Mouse (Mus musculus) heart, embryonic 15.5 days (tissue): ENCODE data around the gene Zdhhc3. TPM values are rescaled to one million over a fixed set of nuclear protein-coding genes. Genes with fewer than 3 reads are reported as not detected.

Source experiments
- ATAC-seq: fragments of 200-750 bp; cut with Nextera tagmentation; replicated peaks from 2 replicates; pipeline ENCODE4 v1.8.0; 2017; ENCODE audit warnings: low read depth, moderate TSS enrichment; ENCODE audit not compliant: insufficient number of reproducible peaks, insufficient read depth, low FRiP score
- H3K27ac ChIP-seq: fragments of 300-500 bp; sonication (generic); 2 replicates; pipeline ENCODE4 v1.5.1; 2015; ENCODE audit warnings: mild to moderate bottlenecking, inconsistent platforms
- H3K27me3 ChIP-seq: fragments of 300-500 bp; sonication (generic); 2 replicates; pipeline ENCODE4 v1.6.1; 2015; ENCODE audit warnings: inconsistent platforms
- H3K36me3 ChIP-seq: fragments of 300-500 bp; sonication (generic); 2 replicates; pipeline ENCODE4 v1.6.1; 2015; ENCODE audit warnings: mild to moderate bottlenecking, inconsistent platforms
- H3K4me1 ChIP-seq: fragments of 300-500 bp; sonication (generic); replicated peaks from 2 replicates; pipeline ENCODE4 v1.6.1; 2015; ENCODE audit warnings: inconsistent platforms
- H3K4me2 ChIP-seq: fragments of 300-500 bp; sonication (generic); 2 replicates; pipeline ENCODE4 v1.6.1; 2015; ENCODE audit warnings: inconsistent platforms, mild to moderate bottlenecking, moderate library complexity
- H3K4me3 ChIP-seq: fragments of 300-500 bp; sonication (generic); 2 replicates; pipeline ENCODE4 v1.5.1; 2015; ENCODE audit warnings: mild to moderate bottlenecking, inconsistent platforms
- H3K9ac ChIP-seq: fragments of 300-500 bp; sonication (generic); 2 replicates; pipeline ENCODE4 v1.6.1; 2015; ENCODE audit warnings: mild to moderate bottlenecking, inconsistent platforms
- H3K9me3 ChIP-seq: fragments of 300-500 bp; sonication (generic); replicated peaks from 2 replicates; pipeline ENCODE4 v1.6.1; 2016; ENCODE audit warnings: inconsistent platforms
- WGBS: fragments of 180-500 bp; shearing (Covaris S2); methylation state at CpG from one replicate; pipeline ENCODE4 v1.1.7; 2015; ENCODE audit warnings: mixed read lengths; 5-methylcytosine and 5-hydroxymethylcytosine counted together
- polyA plus RNA-seq: library from polyadenylated mRNA; unstranded; fragments of >200 nt; fragmentation: Nextera tagmentation; extraction: Ambion mirVana; gene quantifications from 2 replicates; pipeline ENCODE4 v1.2.1, GENCODE M21; 2015

Zdhhc3 gene
- polyA plus RNA-seq, 1 experiment from 2014 or later: 44.2 TPM

DNA sequence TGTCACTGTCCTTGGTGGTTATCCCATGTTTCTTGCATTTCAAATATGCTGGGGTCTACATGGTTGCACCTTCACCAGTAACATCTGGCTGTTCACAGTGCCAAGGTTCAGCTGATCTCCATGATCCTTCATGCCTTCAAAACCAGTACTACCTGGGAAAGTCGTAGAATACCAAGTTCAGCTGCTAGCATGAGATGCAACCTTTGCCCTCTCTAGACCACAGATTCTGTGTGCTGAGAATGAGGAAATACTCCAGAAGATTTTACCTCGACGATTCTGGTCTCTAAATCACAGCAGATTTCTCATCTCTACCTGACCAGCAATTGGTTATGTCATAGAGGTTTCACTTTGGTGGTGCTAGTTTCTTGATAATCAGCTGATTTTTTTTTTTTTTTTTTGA is 52.8 kb downstream of the Zdhhc3 start:
- Histone ChIP-seq H3K9me3 (no peaks in the 10 kb centered on the region), H3K36me3 (no peaks in the 10 kb centered on the region), H3K27me3 (no peaks in the 10 kb centered on the region), H3K9ac (no peak overlapping the region), H3K4me1 (0 out of 2 replicates have a peak, but pooled peaks cover 5% of the 10 kb centered on the region), H3K4me3 (no peak overlapping the region), H3K4me2 (no peak overlapping the region), H3K27ac (no peak overlapping the region)
- WGBS: 73% methylated on average over 3 of the region's 3 CpGs
- ATAC-seq: no peak

DNA sequence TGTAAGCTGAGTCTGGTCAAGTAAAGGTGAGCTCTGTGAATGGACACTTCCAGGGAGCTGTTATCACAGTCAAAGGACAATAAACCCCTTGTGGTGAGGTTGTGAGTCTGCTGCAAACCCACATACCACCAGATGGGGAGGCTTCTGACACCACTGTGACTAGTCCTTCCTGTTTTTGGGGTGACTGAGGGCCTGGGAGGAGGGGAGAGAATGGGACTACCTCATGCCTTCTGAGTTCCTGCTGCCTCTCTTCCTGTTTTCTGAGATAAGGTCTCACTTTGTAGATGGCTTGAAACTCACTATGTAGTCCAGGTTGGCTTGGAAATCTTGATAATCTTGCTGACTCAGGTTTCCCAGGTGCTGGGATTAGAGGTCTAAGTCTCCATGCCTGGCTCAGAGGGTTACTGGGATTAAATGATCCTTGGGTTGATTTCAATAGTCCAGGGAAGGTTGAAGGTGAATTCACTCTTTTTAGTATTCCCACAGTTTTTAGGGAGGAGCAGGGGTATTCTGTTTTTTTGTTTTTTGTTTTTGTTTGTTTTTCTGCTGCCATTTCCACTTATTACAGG is 54.2 kb downstream of the Zdhhc3 start:
- Histone ChIP-seq H3K9me3 (no peaks in the 10 kb centered on the region), H3K9ac (no peak overlapping the region), H3K36me3 (no peaks in the 10 kb centered on the region), H3K4me3 (no peak overlapping the region), H3K27me3 (no peaks in the 10 kb centered on the region), H3K4me2 (no peak overlapping the region), H3K4me1 (0 out of 2 replicates have a peak, but pooled peaks cover 5% of the 10 kb centered on the region), H3K27ac (no peak overlapping the region)
- ATAC-seq: no peak

DNA sequence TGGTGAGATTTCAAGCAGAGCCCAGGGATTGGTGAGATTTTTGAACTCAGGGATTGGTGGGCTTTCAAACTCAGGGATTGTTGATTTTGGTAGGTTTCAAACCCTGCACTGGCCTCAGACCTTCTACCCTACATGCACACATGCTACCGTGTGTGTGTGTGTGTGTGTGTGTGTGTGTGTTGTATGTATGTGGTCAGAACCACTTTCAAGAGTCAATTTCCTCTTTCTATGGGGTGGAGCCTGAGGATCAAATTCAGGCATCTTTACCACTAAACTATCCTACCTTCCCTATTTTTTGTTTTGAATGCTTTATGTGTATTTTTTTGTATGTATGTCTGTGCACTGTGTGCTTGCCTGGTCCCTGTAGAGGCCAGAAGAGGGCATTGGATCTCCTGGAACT is 65.3 kb downstream of the Zdhhc3 start:
- WGBS: 67% methylated on average over 1 of the region's 1 CpGs
- H3K27me3 ChIP-seq: no peaks in the 10 kb centered on the region
- no peak overlapping the region for H3K9ac ChIP-seq
- no peak overlapping the region for H3K27ac ChIP-seq
- no peak overlapping the region for H3K4me2 ChIP-seq
- H3K4me1 ChIP-seq: no peaks in the 10 kb centered on the region
- no peak overlapping the region for H3K4me3 ChIP-seq
- no peaks in the 10 kb centered on the region for H3K36me3 ChIP-seq
- no peak for ATAC-seq
- no peaks in the 10 kb centered on the region for H3K9me3 ChIP-seq

DNA sequence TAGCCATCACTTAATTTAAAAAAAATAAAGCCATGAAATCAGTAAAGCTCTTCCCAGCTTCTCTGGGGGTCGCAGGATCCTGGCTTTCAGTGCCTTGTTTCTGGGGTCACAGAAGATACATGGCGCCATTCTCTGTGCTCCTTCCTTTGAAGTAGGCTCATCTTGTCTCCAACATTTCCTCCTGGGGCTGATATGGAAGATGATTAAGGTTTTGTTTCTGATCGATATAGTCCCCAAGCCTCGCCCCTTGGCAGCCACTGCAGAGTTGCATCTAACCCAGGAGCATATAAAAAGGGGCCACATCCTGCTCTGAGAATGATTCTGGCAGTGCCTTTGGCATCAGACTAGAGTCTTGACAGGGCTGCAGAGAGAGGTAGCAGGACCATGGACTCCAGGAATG is 78.6 kb downstream of the Zdhhc3 start, which contains the start of gene Tgm4:
Gene Tgm4 (plus strand): TSS at position 301 of the 400 bp plus-strand sequence.
- H3K27me3 ChIP-seq: no peaks in the 10 kb centered on the region
- no peaks in the 10 kb centered on the region for H3K9me3 ChIP-seq
- H3K4me1 ChIP-seq: no peaks in the 10 kb centered on the region
- H3K4me2 ChIP-seq: no peak within 1 kb of the TSS
- WGBS: 71% methylated on average over 4 of the region's 4 CpGs
- no peak within 1 kb of the TSS for H3K27ac ChIP-seq
- H3K9ac ChIP-seq: no peak within 1 kb of the TSS
- no peak for ATAC-seq
- H3K36me3 ChIP-seq: no peaks in the 10 kb centered on the region
- H3K4me3 ChIP-seq: no peak within 1 kb of the TSS

DNA sequence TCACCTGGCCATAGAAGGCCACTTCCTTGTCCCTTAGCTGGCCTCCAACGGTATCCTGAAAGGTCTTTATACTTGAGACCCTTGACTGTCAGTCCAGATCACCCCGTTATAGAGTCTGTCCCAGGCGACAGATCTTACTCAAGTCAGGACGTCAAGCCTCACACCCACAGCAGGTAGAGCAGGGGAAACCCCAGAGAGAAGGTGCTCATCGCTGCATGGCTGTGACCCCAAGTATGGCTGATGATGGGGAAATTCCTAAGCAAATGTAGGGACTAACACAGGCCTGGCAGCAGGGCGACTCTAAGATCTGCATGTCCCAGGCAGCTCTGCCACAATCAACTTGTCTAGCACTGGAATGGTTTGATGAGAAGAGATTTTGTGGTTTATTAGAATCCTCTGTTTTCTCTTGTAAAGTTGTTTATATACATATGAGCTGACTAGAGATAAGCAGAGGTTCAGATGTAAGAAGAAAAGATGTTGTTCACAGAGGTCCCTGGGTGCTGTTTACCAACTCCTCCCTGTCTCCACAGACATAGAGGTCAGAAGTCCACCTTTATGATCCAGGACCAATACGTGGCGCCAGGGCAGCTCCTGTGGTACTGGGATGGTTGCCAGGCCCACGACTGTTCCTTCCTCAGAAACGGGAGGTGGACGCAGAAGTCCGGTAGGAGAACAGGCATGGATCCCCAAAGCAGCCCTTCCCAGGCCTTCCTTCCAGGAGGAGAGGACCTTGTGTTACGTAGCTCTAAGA is 81.3 kb downstream of the Zdhhc3 start:
- H3K4me1 ChIP-seq: no peaks in the 10 kb centered on the region
- no peaks in the 10 kb centered on the region for H3K27me3 ChIP-seq
- no peak overlapping the region for H3K9ac ChIP-seq
- no peak overlapping the region for H3K4me3 ChIP-seq
- no peaks in the 10 kb centered on the region for H3K36me3 ChIP-seq
- WGBS: 68% methylated on average over 13 of the region's 13 CpGs
- no peak for ATAC-seq
- no peaks in the 10 kb centered on the region for H3K9me3 ChIP-seq
- no peak overlapping the region for H3K4me2 ChIP-seq
- H3K27ac ChIP-seq: no peak overlapping the region

DNA sequence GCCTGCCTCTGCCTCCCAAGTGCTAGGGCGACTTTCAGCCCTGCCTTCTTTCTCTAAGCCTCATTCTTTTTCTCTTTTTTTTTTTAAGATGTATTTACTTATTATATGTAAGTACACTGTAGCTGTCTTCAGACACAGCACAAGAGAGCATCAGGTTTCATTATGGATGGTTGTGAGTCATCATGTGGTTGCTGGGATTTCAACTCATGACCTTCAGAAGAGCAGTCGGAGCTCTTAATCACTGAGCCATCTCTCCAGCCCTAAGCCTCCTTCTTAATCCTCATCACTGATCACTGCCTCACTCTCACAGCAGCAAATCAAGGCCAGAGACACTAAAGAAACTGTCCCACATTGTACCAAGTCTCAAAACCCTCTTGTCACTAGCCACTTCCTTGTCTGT is 88.8 kb downstream of the Zdhhc3 start:
- Histone ChIP-seq H3K9me3 (no peaks in the 10 kb centered on the region), H3K4me3 (no peak overlapping the region), H3K27me3 (no peaks in the 10 kb centered on the region), H3K36me3 (no peaks in the 10 kb centered on the region), H3K9ac (no peak overlapping the region), H3K27ac (no peak overlapping the region), H3K4me2 (no peak overlapping the region), H3K4me1 (peaks cover 16% of the 10 kb centered on the region)
- WGBS: 80% methylated on average over 2 of the region's 2 CpGs
- no peak for ATAC-seq

DNA sequence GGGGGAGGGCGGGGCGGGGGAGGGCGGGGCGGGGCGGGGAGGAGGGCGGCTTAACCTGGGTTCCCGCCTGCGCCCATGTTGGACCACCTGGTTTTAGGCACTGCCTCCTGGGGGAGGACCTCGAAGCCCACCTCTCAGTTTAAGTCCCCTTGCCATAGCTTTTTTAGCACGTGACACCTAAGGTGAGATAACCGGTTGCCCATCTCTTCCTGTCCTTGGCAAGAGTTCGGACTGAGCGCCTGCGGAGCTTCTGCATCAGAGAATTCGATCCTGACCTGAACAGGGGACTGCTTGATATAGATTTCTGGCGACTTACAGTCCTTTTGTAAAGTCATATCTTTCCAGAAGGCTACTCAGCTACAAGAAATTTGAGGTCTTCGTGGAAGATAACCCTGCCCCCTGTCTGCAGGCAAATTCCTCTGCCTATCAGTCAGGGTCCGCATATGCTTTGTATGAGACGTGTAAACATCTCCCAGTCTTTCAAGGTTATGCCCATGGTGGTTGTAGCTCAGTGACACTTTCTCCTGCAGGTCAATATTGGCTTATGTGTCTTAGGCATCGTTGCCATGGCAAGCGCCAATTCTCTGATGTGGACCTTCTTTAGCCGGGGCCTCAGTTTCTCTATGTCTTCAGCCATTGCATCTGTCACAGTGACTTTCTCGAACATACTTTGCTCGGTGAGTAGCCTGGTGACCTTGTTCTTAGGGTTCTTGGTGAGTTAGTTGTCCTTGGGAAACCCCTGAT is 91.2 kb downstream of the Zdhhc3 start:
- Histone ChIP-seq H3K4me1 (peaks cover 16% of the 10 kb centered on the region), H3K36me3 (peaks cover 9% of the 10 kb centered on the region; the same call in 1 of the 2 replicates), H3K9ac (no peak overlapping the region; the same call in 1 of the 2 replicates), H3K27ac (no peak overlapping the region), H3K4me3 (peak overlapping the region; percentile 71), H3K27me3 (no peaks in the 10 kb centered on the region), H3K4me2 (peak overlapping the region; percentile 83), H3K9me3 (no peaks in the 10 kb centered on the region)
- peak; percentile 3; the same call in 1 of the 2 replicates for ATAC-seq
- 35% methylated on average over 18 of the region's 24 CpGs for WGBS

DNA sequence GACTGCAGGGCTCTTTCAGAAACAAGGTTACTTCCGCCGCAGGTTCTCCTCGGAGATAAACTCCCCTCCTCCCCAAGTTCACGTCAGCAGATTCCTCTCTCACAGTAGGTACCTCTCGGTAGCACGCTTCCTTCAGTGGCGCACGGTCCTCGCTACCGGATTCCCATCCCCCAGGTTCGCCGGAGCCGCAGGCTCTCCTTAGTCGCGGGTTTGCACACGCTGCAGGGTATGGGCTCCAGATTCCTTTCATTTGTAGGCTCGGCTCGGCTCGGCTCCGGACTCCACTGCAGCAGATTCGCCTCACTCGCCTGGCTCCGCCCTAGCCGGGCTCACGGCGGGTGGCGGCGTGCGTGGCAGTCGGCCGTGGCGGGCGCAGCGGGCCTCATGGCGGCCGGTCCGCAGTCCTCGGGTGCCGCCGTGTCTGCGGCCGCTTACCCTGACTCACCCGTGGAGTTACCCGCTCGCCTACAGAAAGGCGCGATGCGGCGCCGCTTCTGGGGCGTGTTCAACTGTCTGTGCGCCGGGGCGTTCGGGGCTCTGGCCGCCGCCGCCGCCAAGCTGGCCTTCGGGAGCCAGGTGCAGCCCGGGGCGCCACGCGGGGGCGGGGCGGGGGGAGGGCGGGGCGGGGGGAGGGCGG is 91.9 kb downstream of the Zdhhc3 start, which contains the start of gene Tmem42:
Gene Tmem42 (plus strand): TSS at position 332 of the 637 bp plus-strand sequence.
- peak; percentile 96 for ATAC-seq
- WGBS: under 1% methylated on average over 46 of the region's 69 CpGs

More for the DNA sequence above, 91.9 kb downstream of the Zdhhc3 start, which contains the start of gene Tmem42:
- Histone ChIP-seq H3K27ac (peak within 1 kb of the TSS; percentile 95), H3K36me3 (peaks cover 11% of the 10 kb centered on the region; the same call in 1 of the 2 replicates), H3K27me3 (no peaks in the 10 kb centered on the region), H3K9me3 (no peaks in the 10 kb centered on the region), H3K4me2 (peak within 1 kb of the TSS; percentile 83), H3K4me1 (peaks cover 16% of the 10 kb centered on the region), H3K9ac (peak within 1 kb of the TSS; percentile 81), H3K4me3 (peak within 1 kb of the TSS; percentile 71)

Other genes with a start within 250 kb of the Zdhhc3 start
- gene Zfp445, start 247.2 kb downstream of the Zdhhc3 start, polyA plus RNA-seq: 33.1 and 41.2 TPM in 2 replicates
- gene Zkscan7, start 227.5 kb downstream of the Zdhhc3 start, polyA plus RNA-seq: 1.9 and 2.6 TPM in 2 replicates
- gene Zfp105, start 190.1 kb downstream of the Zdhhc3 start, polyA plus RNA-seq: 9.4 and 9.6 TPM in 2 replicates
- 18.7 and 23.7 TPM in 2 replicates for gene 1110059G10Rik, start 162.2 kb downstream of the Zdhhc3 start, polyA plus RNA-seq
- gene Kif15, start 162.2 kb downstream of the Zdhhc3 start, polyA plus RNA-seq: 23.8 and 31.2 TPM in 2 replicates
- gene Tmem42, start 91.9 kb downstream of the Zdhhc3 start, polyA plus RNA-seq: 15.4 and 18.1 TPM in 2 replicates
- 0.24 and 0.30 TPM in 2 replicates for gene Tgm4, start 78.5 kb downstream of the Zdhhc3 start, polyA plus RNA-seq
- gene Exosc7, start within 50 bp of the Zdhhc3 start, polyA plus RNA-seq: 63.9 and 76.4 TPM in 2 replicates
- gene Clec3b, start 37.7 kb upstream of the Zdhhc3 start, polyA plus RNA-seq: 1.5 and 2.9 TPM in 2 replicates
- 0.39 and 2.4 TPM in 2 replicates for gene Cdcp1, start 102.8 kb upstream of the Zdhhc3 start, polyA plus RNA-seq
- 10.4 and 17.6 TPM in 2 replicates for gene Tmem158, start 147.6 kb upstream of the Zdhhc3 start, polyA plus RNA-seq